ENCODE assay signal across 15 mouse cellular contexts in genomic region chr17:36179446-36179845, GRCm38 (mm10). TPM values are rescaled to one million over a fixed set of nuclear protein-coding genes. Genes with fewer than 3 reads are reported as not detected.
DNase-seq lines count a peak whose midpoint lies in the region; ATAC-seq and TF ChIP-seq lines count a peak whose summit lies in the region.
"Not testable (repeated sequence)": the region's sequence is repeated elsewhere in the genome, so short reads cannot be mapped to it uniquely, and the experiment has no call there.
"Had no signal": no experiment of that assay in that cellular context is flagged by ENCODE, and none has a peak within 500 bp of the region (broad histone marks: within the 10 kb centered on the region; RNA-seq: fewer than 3 reads in every experiment).

No protein-coding gene starts in this region.

- H3K27ac ChIP-seq in embryonic facial prominence, embryonic 13.5 days; gastrocnemius, adult 2 months; hindbrain, embryonic 10.5 days; intestine, embryonic 15.5 days; limb, embryonic 12.5 days; midbrain, postnatal 0 days (ENCODE audit: low read depth, low read length); stomach, postnatal 0 days (replicated peaks): not testable (repeated sequence)
- peak overlapping the region; percentile 59 for H3K27ac ChIP-seq in lung, embryonic 16.5 days (ENCODE audit: low read length)

- H3K4me2 ChIP-seq in embryonic facial prominence, embryonic 13.5 days = peak overlapping the region; percentile 71
- H3K4me2 ChIP-seq in intestine, embryonic 15.5 days (replicated peaks) = peak overlapping the region; percentile 76
- peak overlapping the region; percentile 68 for H3K4me2 ChIP-seq in limb, embryonic 12.5 days
- peak overlapping the region; percentile 63 for H3K4me2 ChIP-seq in lung, embryonic 16.5 days (ENCODE audit: low read depth, low read length)
- H3K4me2 ChIP-seq in midbrain, postnatal 0 days (ENCODE audit: low read depth, low read length, poor library complexity, severe bottlenecking) = peak overlapping the region; percentile 41; the same call in 1 of the 2 replicates
- peak overlapping the region; percentile 53 for H3K4me2 ChIP-seq in stomach, postnatal 0 days (replicated peaks; ENCODE audit: low read depth)

- not testable (repeated sequence) for H3K36me3 ChIP-seq in embryonic facial prominence, embryonic 13.5 days; hindbrain, embryonic 10.5 days; intestine, embryonic 15.5 days; limb, embryonic 12.5 days; lung, embryonic 16.5 days (ENCODE audit: control insufficient read depth, insufficient read depth, low read length); midbrain, postnatal 0 days (ENCODE audit: insufficient read depth, low read length); stomach, postnatal 0 days (ENCODE audit: control insufficient read depth, insufficient read depth, low read length)

- peak overlapping the region; percentile 47 for H3K4me3 ChIP-seq in embryonic facial prominence, embryonic 13.5 days
- H3K4me3 ChIP-seq in gastrocnemius, adult 2 months = peak overlapping the region; percentile 56
- H3K4me3 ChIP-seq in hindbrain, embryonic 10.5 days = peak overlapping the region; percentile 48
- peak overlapping the region; percentile 39 for H3K4me3 ChIP-seq in intestine, embryonic 15.5 days (replicated peaks)
- peak overlapping the region; percentile 41 for H3K4me3 ChIP-seq in limb, embryonic 12.5 days (replicated peaks)
- peak overlapping the region; percentile 47 for H3K4me3 ChIP-seq in lung, embryonic 16.5 days (ENCODE audit: low read length)
- H3K4me3 ChIP-seq in midbrain, postnatal 0 days (ENCODE audit: low read depth, low read length) = not testable (repeated sequence)
- peak overlapping the region; percentile 33; the same call in 1 of the 2 replicates for H3K4me3 ChIP-seq in stomach, postnatal 0 days (ENCODE audit: low read depth, low read length)

- ATAC-seq in embryonic facial prominence, embryonic 13.5 days (ENCODE audit: insufficient number of reproducible peaks, insufficient read depth, low FRiP score, low TSS enrichment, low read depth); limb, embryonic 12.5 days (ENCODE audit: insufficient number of reproducible peaks, insufficient read depth, low FRiP score, low TSS enrichment, low read depth); midbrain, postnatal 0 days (ENCODE audit: low FRiP score); stomach, postnatal 0 days (ENCODE audit: low FRiP score, low TSS enrichment): not testable (repeated sequence)
- ATAC-seq in intestine, embryonic 15.5 days = peak; percentile 11; the same call in 1 of the 2 replicates
- peak; percentile 28; the same call in 1 of the 2 replicates for ATAC-seq in lung, embryonic 16.5 days (ENCODE audit: low read depth)

- H3K27me3 ChIP-seq in embryonic facial prominence, embryonic 13.5 days = peaks cover 51% of the 10 kb centered on the region
- H3K27me3 ChIP-seq in hindbrain, embryonic 10.5 days (ENCODE audit: insufficient read depth, poor library complexity, severe bottlenecking) = peaks cover 58% of the 10 kb centered on the region
- H3K27me3 ChIP-seq in intestine, embryonic 15.5 days (replicated peaks); lung, embryonic 16.5 days (ENCODE audit: control insufficient read depth, insufficient read depth, low read depth, low read length); midbrain, postnatal 0 days (ENCODE audit: insufficient read depth, low read length); stomach, postnatal 0 days (ENCODE audit: control insufficient read depth, insufficient read depth, low read length): not testable (repeated sequence)
- H3K27me3 ChIP-seq in limb, embryonic 12.5 days = peaks cover 44% of the 10 kb centered on the region

- intact Hi-C loops in gastrocnemius, adult 2 months (cut with DNase I) = not testable (repeated sequence)

- not testable (repeated sequence) for TF ChIP-seq CTCF in gastrocnemius, adult 2 months (IDR thresholded peaks at IDR 0.05); midbrain, postnatal 0 days (IDR thresholded peaks at IDR 0.05); stomach, postnatal 0 days (IDR thresholded peaks at IDR 0.05; ENCODE audit: low read depth)

- WGBS in embryonic facial prominence, embryonic 13.5 days = 9% methylated on average over 10 of the region's 10 CpGs
- WGBS in hindbrain, embryonic 10.5 days = 16% methylated on average over 10 of the region's 10 CpGs
- WGBS in intestine, embryonic 15.5 days = 16% methylated on average over 10 of the region's 10 CpGs
- 16% methylated on average over 10 of the region's 10 CpGs for WGBS in limb, embryonic 12.5 days
- WGBS in lung, embryonic 16.5 days = 11% methylated on average over 10 of the region's 10 CpGs
- WGBS in midbrain, postnatal 0 days = 10% methylated on average over 10 of the region's 10 CpGs
- WGBS in stomach, postnatal 0 days = 15% methylated on average over 10 of the region's 10 CpGs

- H3K9me3 ChIP-seq in embryonic facial prominence, embryonic 13.5 days; hindbrain, embryonic 10.5 days; intestine, embryonic 15.5 days; limb, embryonic 12.5 days; lung, embryonic 16.5 days (ENCODE audit: control insufficient read depth, low read length); midbrain, postnatal 0 days (ENCODE audit: low read length); stomach, postnatal 0 days (ENCODE audit: control insufficient read depth, low read length): not testable (repeated sequence)

- TF ChIP-seq EP300 in stomach, postnatal 0 days (optimal IDR thresholded peaks at IDR 0.05) = not testable (repeated sequence)

- DNase-seq in gastrocnemius, adult 2 months; hindbrain, embryonic 10.5 days (ENCODE audit: low spot score); midbrain, postnatal 0 days (ENCODE audit: low spot score); stomach, postnatal 0 days (ENCODE audit: low spot score): not testable (repeated sequence)

- H3K4me1 ChIP-seq in embryonic facial prominence, embryonic 13.5 days; hindbrain, embryonic 10.5 days (replicated peaks); intestine, embryonic 15.5 days (replicated peaks); limb, embryonic 12.5 days (replicated peaks); lung, embryonic 16.5 days (replicated peaks; ENCODE audit: control insufficient read depth, insufficient read depth, low read length); midbrain, postnatal 0 days (ENCODE audit: insufficient read depth, low read length); stomach, postnatal 0 days (replicated peaks; ENCODE audit: control insufficient read depth, insufficient read depth): not testable (repeated sequence)

- not testable (repeated sequence) for H3K9ac ChIP-seq in embryonic facial prominence, embryonic 13.5 days; intestine, embryonic 15.5 days; limb, embryonic 12.5 days (replicated peaks); midbrain, postnatal 0 days (replicated peaks; ENCODE audit: low read length, poor library complexity, severe bottlenecking); stomach, postnatal 0 days (ENCODE audit: low read length)
- H3K9ac ChIP-seq in lung, embryonic 16.5 days (ENCODE audit: low read length) = peak overlapping the region; percentile 64; the same call in 1 of the 2 replicates

RNA-seq across cellular contexts. Expression of gene H2-T3, which starts 10.6 kb away (rescaled TPM):
- polyA plus RNA-seq in embryonic facial prominence, embryonic 13.5 days (2015; fragmentation: Nextera tagmentation; extraction: Ambion mirVana) = 0.80 TPM in 1 of 2 replicates, not detected in the other
- not detected for total RNA-seq in gastrocnemius, adult 2 months (2021)
- polyA plus RNA-seq in hindbrain, embryonic 10.5 days (2016; fragmentation: Nextera tagmentation; extraction: Ambion mirVana) = not detected in 2 replicates
- polyA plus RNA-seq in intestine, embryonic 15.5 days (2015; fragmentation: Nextera tagmentation; extraction: Ambion mirVana) = 24.3 and 30.1 TPM in 2 replicates
- polyA plus RNA-seq in limb, embryonic 12.5 days (2016; fragmentation: Nextera tagmentation; extraction: Ambion mirVana) = not detected in 2 replicates
- 0.80 and 1.1 TPM in 2 replicates for polyA plus RNA-seq in lung, embryonic 16.5 days (2015; fragmentation: Nextera tagmentation; extraction: Ambion mirVana)
- total RNA-seq in midbrain, postnatal 0 days (2014; rRNA removed) = not detected in 2 replicates
- polyA plus RNA-seq in midbrain, postnatal 0 days (2015; fragmentation: Nextera tagmentation; extraction: Ambion mirVana) = not detected in 2 replicates
- polyA plus RNA-seq in stomach, postnatal 0 days (2015; fragmentation: Nextera tagmentation; extraction: Ambion mirVana) = 0.04 TPM in 1 of 2 replicates, not detected in the other
- total RNA-seq: adrenal gland, adult 8-10 months; gastrocnemius, postnatal 10 days; heart, adult 2 months; left cerebral cortex, adult 8-10 months; neutrophil, adult 5-6 weeks had no signal
- polyA plus RNA-seq: brain, embryonic 14.5 days; heart, adult 2 months; liver, embryonic 14.5 days had no signal

RNA-seq across cellular contexts. Expression of gene Gm8909, which starts 11.1 kb away (rescaled TPM):
- polyA plus RNA-seq in embryonic facial prominence, embryonic 13.5 days (2015; fragmentation: Nextera tagmentation; extraction: Ambion mirVana) = 0.26 TPM in 1 of 2 replicates, not detected in the other
- total RNA-seq in gastrocnemius, adult 2 months (2021) = not detected
- polyA plus RNA-seq in hindbrain, embryonic 10.5 days (2016; fragmentation: Nextera tagmentation; extraction: Ambion mirVana) = 0.22 TPM in 1 of 2 replicates, not detected in the other
- 1.2 and 2.2 TPM in 2 replicates for polyA plus RNA-seq in intestine, embryonic 15.5 days (2015; fragmentation: Nextera tagmentation; extraction: Ambion mirVana)
- not detected in 2 replicates for polyA plus RNA-seq in limb, embryonic 12.5 days (2016; fragmentation: Nextera tagmentation; extraction: Ambion mirVana)
- polyA plus RNA-seq in lung, embryonic 16.5 days (2015; fragmentation: Nextera tagmentation; extraction: Ambion mirVana) = 24.5 and 27.5 TPM in 2 replicates
- total RNA-seq in midbrain, postnatal 0 days (2014; rRNA removed) = not detected in 2 replicates
- polyA plus RNA-seq in midbrain, postnatal 0 days (2015; fragmentation: Nextera tagmentation; extraction: Ambion mirVana) = not detected in 2 replicates
- 0.16 and 0.22 TPM in 2 replicates for polyA plus RNA-seq in stomach, postnatal 0 days (2015; fragmentation: Nextera tagmentation; extraction: Ambion mirVana)
- total RNA-seq: gastrocnemius, postnatal 10 days; left cerebral cortex, adult 8-10 months; neutrophil, adult 5-6 weeks had no signal
- polyA plus RNA-seq: brain, embryonic 14.5 days; heart, adult 2 months; liver, embryonic 14.5 days had no signal

RNA-seq across cellular contexts. Expression of gene Gm7030, which starts 50.2 kb away (rescaled TPM):
- not detected in 2 replicates for polyA plus RNA-seq in embryonic facial prominence, embryonic 13.5 days (2015; fragmentation: Nextera tagmentation; extraction: Ambion mirVana)
- not detected for total RNA-seq in gastrocnemius, adult 2 months (2021)
- not detected in 2 replicates for polyA plus RNA-seq in hindbrain, embryonic 10.5 days (2016; fragmentation: Nextera tagmentation; extraction: Ambion mirVana)
- 1.4 and 1.5 TPM in 2 replicates for polyA plus RNA-seq in intestine, embryonic 15.5 days (2015; fragmentation: Nextera tagmentation; extraction: Ambion mirVana)
- not detected in 2 replicates for polyA plus RNA-seq in limb, embryonic 12.5 days (2016; fragmentation: Nextera tagmentation; extraction: Ambion mirVana)
- not detected in 2 replicates for polyA plus RNA-seq in lung, embryonic 16.5 days (2015; fragmentation: Nextera tagmentation; extraction: Ambion mirVana)
- not detected in 2 replicates for total RNA-seq in midbrain, postnatal 0 days (2014; rRNA removed)
- polyA plus RNA-seq in midbrain, postnatal 0 days (2015; fragmentation: Nextera tagmentation; extraction: Ambion mirVana) = not detected in 2 replicates
- not detected in 2 replicates for polyA plus RNA-seq in stomach, postnatal 0 days (2015; fragmentation: Nextera tagmentation; extraction: Ambion mirVana)
- total RNA-seq: gastrocnemius, postnatal 10 days; heart, adult 2 months; neutrophil, adult 5-6 weeks had no signal
- polyA plus RNA-seq: brain, embryonic 14.5 days; heart, adult 2 months; liver, embryonic 14.5 days had no signal

RNA-seq across cellular contexts. Expression of gene Gm19684, which starts 58.0 kb away (rescaled TPM):
- polyA plus RNA-seq in embryonic facial prominence, embryonic 13.5 days (2015; fragmentation: Nextera tagmentation; extraction: Ambion mirVana) = not detected in 2 replicates
- not detected for total RNA-seq in gastrocnemius, adult 2 months (2021)
- polyA plus RNA-seq in hindbrain, embryonic 10.5 days (2016; fragmentation: Nextera tagmentation; extraction: Ambion mirVana) = not detected in 2 replicates
- 0.11 TPM in 2 replicates for polyA plus RNA-seq in intestine, embryonic 15.5 days (2015; fragmentation: Nextera tagmentation; extraction: Ambion mirVana)
- not detected in 2 replicates for polyA plus RNA-seq in limb, embryonic 12.5 days (2016; fragmentation: Nextera tagmentation; extraction: Ambion mirVana)
- polyA plus RNA-seq in lung, embryonic 16.5 days (2015; fragmentation: Nextera tagmentation; extraction: Ambion mirVana) = not detected in 2 replicates
- not detected in 2 replicates for total RNA-seq in midbrain, postnatal 0 days (2014; rRNA removed)
- polyA plus RNA-seq in midbrain, postnatal 0 days (2015; fragmentation: Nextera tagmentation; extraction: Ambion mirVana) = not detected in 2 replicates
- not detected in 2 replicates for polyA plus RNA-seq in stomach, postnatal 0 days (2015; fragmentation: Nextera tagmentation; extraction: Ambion mirVana)
- total RNA-seq: gastrocnemius, postnatal 10 days had no signal
- polyA plus RNA-seq: brain, embryonic 14.5 days; liver, embryonic 14.5 days had no signal

Comparison
In these comparisons a context has a peak if more than half of its experiments do, and no peak if none do; other contexts are left out.
1. RNA of gene H2-T3, which starts 10.6 kb away (polyA plus RNA-seq): 24.3 to 30.1 TPM in intestine, embryonic 15.5 days; 0.80 to 1.1 TPM in lung, embryonic 16.5 days, 0.80 TPM in embryonic facial prominence, embryonic 13.5 days, not detected in hindbrain, embryonic 10.5 days, not detected in limb, embryonic 12.5 days, not detected in midbrain, postnatal 0 days and 0.04 TPM in stomach, postnatal 0 days; every median in the first group is over 10 times any median in the second.
2. Peak in every context shown above with its lines, with median percentiles within 50 percentile points of each other: H3K4me2 ChIP-seq.